Mouse (Mus musculus) midbrain, embryonic 14.5 days (tissue): ENCODE results near the gene Psmc3ip. TPM values are rescaled to one million over a fixed set of nuclear protein-coding genes. Genes with fewer than 3 reads are reported as not detected.

ENCODE experiments used
- ATAC-seq: fragments of 200-750 bp; cut with Nextera tagmentation; 2 replicates; pipeline ENCODE4 v1.8.0; 2017; ENCODE audit warnings: moderate number of reproducible peaks, moderate library complexity; ENCODE audit not compliant: low FRiP score, low TSS enrichment
- DNase-seq: peaks from one replicate; pipeline ENCODE4 v3.0.0-alpha.2; 2015
- H3K27ac ChIP-seq: fragments of 300-500 bp; sonication (generic); replicated peaks from 2 replicates; pipeline ENCODE4 v1.5.1; 2014; ENCODE audit warnings: mild to moderate bottlenecking, low read depth, low read length, moderate library complexity
- H3K27me3 ChIP-seq: fragments of 300-500 bp; sonication (generic); 2 replicates; pipeline ENCODE4 v1.6.1; 2014; ENCODE audit warnings: low read length, control low read depth, mixed read lengths; ENCODE audit not compliant: control insufficient read depth, insufficient read depth
- H3K36me3 ChIP-seq: fragments of 300-500 bp; sonication (generic); 2 replicates; pipeline ENCODE4 v1.6.1; 2014; ENCODE audit warnings: low read length, control low read depth; ENCODE audit not compliant: control insufficient read depth, insufficient read depth
- H3K4me1 ChIP-seq: fragments of 300-500 bp; sonication (generic); 2 replicates; pipeline ENCODE4 v1.6.1; 2014; ENCODE audit warnings: mild to moderate bottlenecking, antibody characterized with exemption, low read length, control low read depth; ENCODE audit not compliant: control insufficient read depth, insufficient read depth
- H3K4me2 ChIP-seq: fragments of 300-500 bp; sonication (generic); 2 replicates; pipeline ENCODE4 v1.6.1; 2014; ENCODE audit warnings: mild to moderate bottlenecking, low read length, moderate library complexity
- H3K4me3 ChIP-seq: fragments of 300-500 bp; sonication (generic); replicated peaks from 2 replicates; pipeline ENCODE4 v1.5.1; 2014; ENCODE audit warnings: low read depth, low read length
- H3K9ac ChIP-seq: fragments of 300-500 bp; sonication (generic); replicated peaks from 2 replicates; pipeline ENCODE4 v1.6.1; 2014; ENCODE audit warnings: mild to moderate bottlenecking, low read length, moderate library complexity
- H3K9me3 ChIP-seq: fragments of 300-500 bp; sonication (generic); 2 replicates; pipeline ENCODE4 v1.6.1; 2016; ENCODE audit warnings: low read length, control low read depth, mixed read lengths; ENCODE audit not compliant: control insufficient read depth
- WGBS: fragments of 180-500 bp; shearing (Covaris S2); extraction: QIAGEN DNeasy Blood & Tissue Kit; methylation state at CpG from one replicate; pipeline ENCODE4 v1.1.7; 2014; 5-methylcytosine and 5-hydroxymethylcytosine counted together
- polyA plus RNA-seq: library from polyadenylated mRNA; unstranded; fragments of >200 nt; fragmentation: Nextera tagmentation; extraction: Ambion mirVana; gene quantifications from 2 replicates; pipeline ENCODE4 v1.2.1, GENCODE M21; 2014

The Psmc3ip gene
- polyA plus RNA-seq, 1 experiment from 2014 or later = 19.2 TPM

- H3K9me3 ChIP-seq = no peaks in the 10 kb centered on the region
- H3K9ac ChIP-seq = no peak within 1 kb of the TSS
- WGBS = 64% methylated on average over 9 of the region's 9 CpGs
- no peak within 1 kb of the TSS for H3K27ac ChIP-seq
- H3K4me3 ChIP-seq = no peak within 1 kb of the TSS
- no peaks in the 10 kb centered on the region for H3K36me3 ChIP-seq
- no peak within 1 kb of the TSS for H3K4me2 ChIP-seq
- DNase-seq = no peak
- peaks cover 10% of the 10 kb centered on the region for H3K4me1 ChIP-seq
- peaks cover 39% of the 10 kb centered on the region for H3K27me3 ChIP-seq
- ATAC-seq = no peak
Observed at GRCm38 (mm10) chr11:101078121-101078520, 17.1 kb downstream of the Psmc3ip start, which contains the start of gene Hsd17b1. Hsd17b1 (plus strand) TSS chr11:101078411.

- Histone ChIP-seq H3K9ac (no peak overlapping the region), H3K4me3 (no peak overlapping the region), H3K4me1 (peaks cover 6% of the 10 kb centered on the region; the same call in 1 of the 2 replicates), H3K27ac (no peak overlapping the region), H3K36me3 (no peaks in the 10 kb centered on the region), H3K9me3 (no peaks in the 10 kb centered on the region), H3K27me3 (no peaks in the 10 kb centered on the region), H3K4me2 (no peak overlapping the region)
- DNase-seq = no peak
- WGBS = 67% methylated on average over 14 of the region's 14 CpGs
- no peak for ATAC-seq
Observed at GRCm38 (mm10) chr11:101071810-101072428, 23.3 kb downstream of the Psmc3ip start.

GRCm38 (mm10) chr11:101070987-101071386 lies 24.2 kb downstream of the Psmc3ip start:
- H3K9ac ChIP-seq = no peak overlapping the region
- no peak for ATAC-seq
- WGBS = 75% methylated on average over 6 of the region's 6 CpGs

GRCm38 (mm10) chr11:101070189-101070527 lies 25.1 kb downstream of the Psmc3ip start:
- peak overlapping the region; percentile 79 for H3K27ac ChIP-seq
- H3K4me2 ChIP-seq = peak overlapping the region; percentile 95
- no peaks in the 10 kb centered on the region for H3K36me3 ChIP-seq
- DNase-seq (no peak), ATAC-seq (peak; percentile 64; the same call in 1 of the 2 replicates)
- H3K9ac ChIP-seq = peak overlapping the region; percentile 89
- H3K4me1 ChIP-seq = peaks cover 6% of the 10 kb centered on the region; the same call in 1 of the 2 replicates
- WGBS = under 1% methylated on average over 36 of the region's 36 CpGs
- peak overlapping the region; percentile 79 for H3K4me3 ChIP-seq
- H3K9me3 ChIP-seq = no peaks in the 10 kb centered on the region
- H3K27me3 ChIP-seq = no peaks in the 10 kb centered on the region

More at GRCm38 (mm10) chr11:101070987-101071386, 24.2 kb downstream of the Psmc3ip start:
- H3K27me3 ChIP-seq = no peaks in the 10 kb centered on the region
- H3K4me2 ChIP-seq = peak overlapping the region; percentile 95
- no peaks in the 10 kb centered on the region for H3K9me3 ChIP-seq
- H3K4me1 ChIP-seq = peaks cover 6% of the 10 kb centered on the region; the same call in 1 of the 2 replicates
- no peak overlapping the region for H3K27ac ChIP-seq
- H3K4me3 ChIP-seq = peak overlapping the region; percentile 79; the same call in 1 of the 2 replicates
- no peaks in the 10 kb centered on the region for H3K36me3 ChIP-seq
- DNase-seq = no peak

GRCm38 (mm10) chr11:101069391-101070188 lies 25.6 kb downstream of the Psmc3ip start, which contains the start of gene Naglu:
Naglu (plus strand) TSS chr11:101070012.
- peak; percentile 85 for ATAC-seq
- DNase-seq = peak; percentile 95
- no peaks in the 10 kb centered on the region for H3K36me3 ChIP-seq
- H3K27me3 ChIP-seq = no peaks in the 10 kb centered on the region
- H3K4me1 ChIP-seq = peaks cover 6% of the 10 kb centered on the region; the same call in 1 of the 2 replicates
- peak within 1 kb of the TSS; percentile 79 for H3K4me3 ChIP-seq
- peak within 1 kb of the TSS; percentile 89 for H3K9ac ChIP-seq
- no peaks in the 10 kb centered on the region for H3K9me3 ChIP-seq
- WGBS = 4% methylated on average over 35 of the region's 35 CpGs
- H3K4me2 ChIP-seq = peak within 1 kb of the TSS; percentile 95
- peak within 1 kb of the TSS; percentile 79 for H3K27ac ChIP-seq

GRCm38 (mm10) chr11:101066549-101067412 lies 28.5 kb downstream of the Psmc3ip start:
- no peak overlapping the region for H3K27ac ChIP-seq

GRCm38 (mm10) chr11:101065002-101065401 lies 30.2 kb downstream of the Psmc3ip start:
- ATAC-seq (no peak), DNase-seq (no peak)
- Histone ChIP-seq H3K27me3 (no peaks in the 10 kb centered on the region), H3K9me3 (no peaks in the 10 kb centered on the region), H3K4me3 (no peak overlapping the region), H3K27ac (no peak overlapping the region), H3K9ac (no peak overlapping the region), H3K4me1 (no peaks in the 10 kb centered on the region), H3K4me2 (no peak overlapping the region), H3K36me3 (peaks cover 36% of the 10 kb centered on the region)
- WGBS = 92% methylated on average over 9 of the region's 9 CpGs

More at GRCm38 (mm10) chr11:101066549-101067412, 28.5 kb downstream of the Psmc3ip start:
- H3K36me3 ChIP-seq = peaks cover 25% of the 10 kb centered on the region
- no peaks in the 10 kb centered on the region for H3K9me3 ChIP-seq
- H3K27me3 ChIP-seq = no peaks in the 10 kb centered on the region
- 19% methylated on average over 18 of the region's 18 CpGs for WGBS
- DNase-seq = peak; percentile 90
- no peak overlapping the region for H3K9ac ChIP-seq
- peak; percentile 22; the same call in 1 of the 2 replicates for ATAC-seq
- peak overlapping the region; percentile 28 for H3K4me3 ChIP-seq
- H3K4me1 ChIP-seq = peaks cover 6% of the 10 kb centered on the region; the same call in 1 of the 2 replicates
- H3K4me2 ChIP-seq = peak overlapping the region; percentile 55

- no peak overlapping the region for H3K9ac ChIP-seq
- no peak overlapping the region for H3K4me2 ChIP-seq
- H3K27ac ChIP-seq = 0 out of 2 replicates have a peak overlapping the region, but pooled peaks have one; percentile 32
- no peak overlapping the region for H3K4me3 ChIP-seq
- DNase-seq (no peak), ATAC-seq (no peak)
- H3K36me3 ChIP-seq = peaks cover 42% of the 10 kb centered on the region
- H3K9me3 ChIP-seq = no peaks in the 10 kb centered on the region
- WGBS = 92% methylated on average over 4 of the region's 4 CpGs
- no peaks in the 10 kb centered on the region for H3K27me3 ChIP-seq
- no peaks in the 10 kb centered on the region for H3K4me1 ChIP-seq
Observed at GRCm38 (mm10) chr11:101064462-101064861, 30.8 kb downstream of the Psmc3ip start.
